Mouse (Mus musculus): Measurements from ENCODE around the gene 3110082I17Rik.
"Not testable (repeated sequence)": the region's sequence is repeated elsewhere in the genome, so short reads cannot be mapped to it uniquely, and the experiment has no call there.

The 3110082I17Rik gene

GRCm38 (mm10) chr5:139395528-139395927 is 64.8 kb downstream of the 3110082I17Rik start:
- in situ Hi-C loops (cut with MseI, MboI): no loop called here

GRCm38 (mm10) chr5:139394399-139394798 is 65.9 kb downstream of the 3110082I17Rik start:
- in situ Hi-C loops (cut with MseI, MboI): no loop called here

GRCm38 (mm10) chr5:139393197-139393588 is 67.1 kb downstream of the 3110082I17Rik start:
- in situ Hi-C loops (cut with MseI, MboI): no loop called here

DNA sequence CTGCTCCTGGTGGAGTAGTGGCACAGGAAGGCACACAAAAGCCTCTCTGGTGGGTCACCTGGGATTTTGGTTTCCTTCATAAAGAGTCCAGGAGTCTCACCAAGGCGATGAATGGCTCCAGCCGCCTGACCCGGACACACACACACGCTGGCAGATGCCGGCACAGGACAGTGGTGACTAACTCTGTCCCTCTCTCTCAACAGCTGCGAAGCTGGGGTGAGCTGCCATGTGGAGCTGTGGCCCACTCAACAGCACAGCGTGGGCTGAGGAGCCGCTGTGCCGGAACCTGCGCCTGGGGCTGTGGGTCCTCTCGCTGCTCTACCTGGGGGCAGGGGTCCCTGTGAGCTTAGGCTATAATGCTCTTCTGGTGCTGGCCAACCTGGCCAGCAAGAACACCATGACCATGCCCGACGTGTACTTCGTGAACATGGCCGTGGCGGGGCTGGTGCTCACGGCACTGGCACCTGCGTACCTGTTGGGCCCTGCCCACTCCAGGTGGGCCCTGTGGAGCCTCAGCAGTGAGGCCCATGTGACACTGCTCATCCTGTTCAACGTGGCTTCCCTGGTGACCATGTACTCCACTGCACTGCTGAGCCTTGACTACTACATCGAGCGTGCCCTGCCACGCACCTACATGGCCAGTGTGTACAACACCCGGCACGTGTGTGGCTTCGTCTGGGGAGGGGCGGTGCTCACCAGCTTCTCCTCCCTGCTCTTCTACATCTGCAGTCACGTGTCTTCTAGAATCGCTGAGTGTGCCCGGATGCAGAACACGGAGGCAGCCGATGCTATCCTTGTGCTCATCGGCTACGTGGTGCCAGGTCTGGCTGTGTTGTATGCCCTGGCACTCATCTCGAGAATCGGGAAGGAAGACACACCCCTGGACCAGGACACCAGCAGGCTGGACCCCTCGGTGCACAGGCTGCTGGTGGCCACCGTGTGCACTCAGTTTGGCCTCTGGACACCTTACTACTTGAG is 67.8 kb downstream of the 3110082I17Rik start:
- in situ Hi-C loops (cut with MseI, MboI): no loop called here

- in situ Hi-C loops (cut with MseI, MboI): no loop called here
Observed at GRCm38 (mm10) chr5:139391309-139391990, 68.9 kb downstream of the 3110082I17Rik start.

GRCm38 (mm10) chr5:139390324-139391119 is 69.8 kb downstream of the 3110082I17Rik start:
- in situ Hi-C loops (cut with MseI, MboI): not testable (repeated sequence)

- in situ Hi-C loops (cut with MseI, MboI): no loop called here
Observed at GRCm38 (mm10) chr5:139389676-139390061, 70.7 kb downstream of the 3110082I17Rik start.

DNA sequence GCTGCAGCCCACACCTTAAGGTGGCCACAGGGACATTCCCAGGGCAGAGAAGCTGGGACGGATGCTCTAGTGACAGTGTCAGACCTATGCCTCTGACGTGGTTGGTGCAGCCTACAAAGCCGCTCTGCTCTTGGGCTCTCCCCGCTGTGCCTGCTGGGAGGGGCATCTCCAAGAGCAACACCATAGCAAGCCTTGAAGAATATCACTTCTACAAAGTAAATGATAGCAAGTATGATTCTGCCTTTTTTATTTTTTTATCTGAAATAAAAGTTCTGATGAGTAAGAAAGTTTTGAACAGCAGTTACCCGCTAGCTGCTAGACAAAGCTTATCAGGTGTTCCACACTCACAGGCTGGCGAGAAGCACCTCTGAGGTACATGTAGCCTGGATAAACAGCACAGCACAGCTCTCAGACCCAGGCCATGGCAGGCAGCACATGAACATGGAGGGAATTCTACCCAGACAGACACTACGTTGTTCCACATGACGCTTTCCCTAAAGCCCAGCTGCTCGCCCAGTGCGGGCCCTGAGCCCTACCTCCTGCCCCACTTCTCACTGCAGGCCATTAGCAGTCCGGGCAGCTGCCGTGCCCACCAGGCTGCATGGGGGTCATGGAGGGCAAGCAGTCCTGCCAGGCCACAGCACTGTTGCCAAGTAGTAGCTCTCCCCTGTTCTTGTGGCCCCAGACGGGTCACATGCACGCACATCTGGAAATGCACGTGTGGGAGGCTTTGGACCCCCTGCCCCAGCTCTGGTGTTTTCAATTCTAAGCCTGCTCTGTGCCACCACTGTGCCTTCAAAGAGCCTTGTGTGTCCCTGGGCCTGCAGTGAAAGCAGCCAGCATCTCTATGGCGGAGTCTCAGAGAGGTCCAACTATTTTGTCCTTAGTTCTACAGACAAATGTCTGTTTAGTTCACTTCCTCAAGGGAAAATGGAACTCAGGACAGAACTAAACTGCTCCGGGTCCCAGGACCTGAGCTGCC is 71.3 kb downstream of the 3110082I17Rik start:
- in situ Hi-C loops (cut with MseI, MboI): no loop called here

DNA sequence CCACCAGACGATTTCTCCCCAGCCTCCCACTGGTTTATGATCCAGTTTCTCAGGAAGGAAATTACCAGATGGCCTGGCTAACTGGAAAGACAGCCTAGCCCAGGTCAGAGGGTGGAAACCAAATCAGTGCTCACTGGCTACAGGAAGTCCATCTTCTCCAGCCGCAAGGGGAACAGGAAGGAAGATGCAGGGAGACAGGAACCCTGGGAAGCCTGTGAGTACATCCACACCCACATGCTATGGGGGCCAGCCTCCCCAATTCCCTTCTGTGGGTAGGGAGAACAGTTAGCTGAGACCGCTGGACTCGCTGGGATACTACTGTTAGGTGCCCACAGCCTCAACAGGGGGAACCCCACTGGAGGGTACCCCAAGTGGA is 72.1 kb downstream of the 3110082I17Rik start:
- in situ Hi-C loops (cut with MseI, MboI): no loop called here

DNA sequence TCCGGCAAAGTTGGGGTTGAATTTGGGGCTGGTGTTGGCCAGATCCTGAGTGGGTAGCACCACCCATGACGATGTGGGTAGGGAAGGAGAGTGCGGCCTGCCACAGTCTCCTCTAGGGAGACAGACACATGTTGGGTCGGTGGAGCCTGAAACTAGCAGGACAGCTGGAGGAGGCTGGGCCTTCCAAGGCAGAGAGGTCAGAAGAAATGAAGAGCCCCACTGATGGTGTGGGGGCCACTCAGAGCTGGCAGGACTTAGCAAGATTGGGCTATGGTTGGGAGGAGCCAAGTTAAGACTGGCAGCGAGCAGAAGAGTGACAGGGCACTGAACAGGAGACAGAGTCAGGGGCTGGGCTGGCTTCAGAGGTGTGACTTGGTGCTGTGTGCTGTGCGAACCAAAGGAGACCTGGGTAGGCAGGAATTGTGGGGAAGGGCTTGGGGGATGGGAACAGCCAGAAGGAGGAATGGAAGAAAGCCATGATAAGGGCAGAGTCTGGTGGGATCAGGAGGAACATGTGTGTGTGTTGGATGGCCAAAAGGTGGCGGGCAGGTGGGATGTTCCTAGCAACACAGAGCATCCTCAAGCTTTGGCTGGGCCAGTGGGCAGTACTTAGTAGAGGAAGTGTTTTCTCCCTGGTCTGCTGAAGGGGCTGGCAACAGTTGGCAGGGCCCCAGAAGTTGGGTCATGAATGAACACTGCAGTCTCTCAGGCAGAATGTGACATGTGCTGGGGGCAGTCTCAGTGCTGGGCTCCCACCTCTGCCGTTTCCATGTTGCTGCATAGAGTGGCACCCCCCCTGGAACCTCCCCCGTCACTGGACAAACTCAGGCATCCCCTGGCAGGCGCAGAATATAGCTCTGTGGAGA is 72.8 kb downstream of the 3110082I17Rik start:
- in situ Hi-C loops (cut with MseI, MboI): no loop called here

DNA sequence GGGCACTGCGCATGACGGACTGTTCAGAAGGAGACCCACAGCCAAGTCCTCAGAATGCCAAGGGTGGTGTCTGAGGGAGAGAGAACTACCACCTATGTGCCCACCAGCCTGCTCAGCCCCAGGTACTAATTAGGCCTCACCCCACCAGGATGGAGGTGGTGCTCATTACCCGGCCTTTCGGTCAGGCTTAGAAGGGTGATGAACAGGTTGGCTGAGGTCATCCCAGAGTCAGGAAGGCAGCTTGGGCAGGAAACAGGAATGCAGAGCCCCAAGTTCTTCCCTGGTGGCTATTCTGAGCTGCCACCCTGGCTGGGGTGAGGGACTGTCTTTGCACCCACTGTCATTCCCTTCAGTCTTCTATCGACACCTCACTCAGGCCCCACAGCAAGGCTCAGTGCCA is 74.3 kb downstream of the 3110082I17Rik start:
- in situ Hi-C loops (cut with MseI, MboI): no loop called here

- in situ Hi-C loops (cut with MseI, MboI): no loop called here
Observed at GRCm38 (mm10) chr5:139384531-139384930, 75.8 kb downstream of the 3110082I17Rik start.

DNA sequence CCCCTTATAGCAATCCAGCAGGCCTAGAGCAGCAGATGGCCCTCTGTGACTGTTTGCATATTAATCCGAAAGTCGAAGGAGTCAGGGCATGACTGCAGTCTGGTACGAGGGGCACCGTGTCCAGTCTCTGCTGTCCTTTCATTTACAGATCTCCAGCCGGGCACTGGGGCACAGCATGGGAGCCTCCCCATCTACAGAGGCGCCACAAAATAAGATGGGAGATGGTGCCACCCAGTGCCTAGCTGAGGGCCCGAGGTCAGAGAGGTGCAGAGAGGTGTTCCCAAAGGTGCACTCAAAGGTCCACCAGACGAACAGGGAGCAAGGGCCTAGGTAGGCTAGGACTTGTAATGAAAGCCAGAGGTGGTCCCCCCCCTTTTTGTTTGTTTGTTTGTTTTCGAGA is 77.1 kb downstream of the 3110082I17Rik start:
- in situ Hi-C loops (cut with MseI, MboI): no loop called here

DNA sequence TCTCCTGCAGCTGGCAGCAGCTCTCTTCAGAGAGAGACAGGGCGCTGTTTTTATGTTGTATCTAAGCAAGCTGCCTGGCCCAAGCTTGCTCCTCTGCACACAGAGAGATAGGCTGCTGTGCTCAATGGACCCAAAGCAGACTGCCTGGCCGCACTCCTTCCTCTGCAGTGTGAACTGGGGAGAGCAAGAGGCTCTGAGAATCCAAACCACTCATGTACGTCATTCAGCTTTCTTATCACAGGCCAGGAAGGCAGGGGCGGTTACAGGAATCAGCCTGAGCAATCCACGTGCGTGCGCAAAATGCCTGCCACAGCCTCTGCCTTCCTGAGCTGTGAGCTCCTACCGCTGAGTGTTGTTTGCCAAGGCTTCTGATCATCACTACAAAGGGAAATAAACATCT is 77.6 kb downstream of the 3110082I17Rik start:
- in situ Hi-C loops (cut with MseI, MboI): no loop called here

GRCm38 (mm10) chr5:139381586-139382513 is 78.5 kb downstream of the 3110082I17Rik start:
- in situ Hi-C loops (cut with MseI, MboI): no loop called here

GRCm38 (mm10) chr5:139380385-139381248 is 79.7 kb downstream of the 3110082I17Rik start:
- in situ Hi-C loops (cut with MseI, MboI): no loop called here

GRCm38 (mm10) chr5:139379771-139380384 is 80.4 kb downstream of the 3110082I17Rik start:
- in situ Hi-C loops (cut with MseI, MboI): no loop called here

All from mouse trophoblast stem cell (cell line).